ENCODE assay signal across 24 mouse cellular contexts in genomic region chr3:70248655-70249054, GRCm38 (mm10).
A peak's percentile ranks its signal among the peaks of the same experiment; 100 is the strongest.
DNase-seq lines count a peak whose midpoint lies in the region; ATAC-seq lines count a peak whose summit lies in the region.
"Had no signal": no experiment of that assay in that cellular context is flagged by ENCODE, and none has a peak within 500 bp of the region (broad histone marks: within the 10 kb centered on the region; RNA-seq: fewer than 3 reads in every experiment).

No protein-coding gene starts in this region.

- no peaks in the 10 kb centered on the region for H3K27me3 ChIP-seq in forebrain, embryonic 16.5 days (replicated peaks; ENCODE audit: control insufficient read depth, insufficient read depth, low read length)
- no peaks in the 10 kb centered on the region for H3K27me3 ChIP-seq in forebrain, embryonic 10.5 days (ENCODE audit: poor library complexity, severe bottlenecking)
- no peaks in the 10 kb centered on the region for H3K27me3 ChIP-seq in neural tube, embryonic 12.5 days (replicated peaks)
- no peaks in the 10 kb centered on the region for H3K27me3 ChIP-seq in neural tube, embryonic 15.5 days (replicated peaks)
- H3K27me3 ChIP-seq in heart, embryonic 12.5 days (replicated peaks), result no peaks in the 10 kb centered on the region
- H3K27me3 ChIP-seq: embryonic facial prominence, embryonic 13.5 days; heart, embryonic 15.5 days; hindbrain, embryonic 15.5 days had no signal

- H3K9ac ChIP-seq in forebrain, embryonic 16.5 days (replicated peaks; ENCODE audit: low read depth, low read length), result no peak overlapping the region
- H3K9ac ChIP-seq in neural tube, embryonic 12.5 days, result no peak overlapping the region
- no peak overlapping the region for H3K9ac ChIP-seq in neural tube, embryonic 15.5 days (replicated peaks)
- H3K9ac ChIP-seq in heart, embryonic 12.5 days, result no peak overlapping the region
- H3K9ac ChIP-seq: embryonic facial prominence, embryonic 13.5 days; heart, embryonic 15.5 days; hindbrain, embryonic 15.5 days had no signal

- no peaks in the 10 kb centered on the region for H3K9me3 ChIP-seq in forebrain, embryonic 16.5 days (ENCODE audit: control insufficient read depth, low read length)
- H3K9me3 ChIP-seq in forebrain, embryonic 10.5 days, result no peaks in the 10 kb centered on the region
- no peaks in the 10 kb centered on the region for H3K9me3 ChIP-seq in neural tube, embryonic 12.5 days
- H3K9me3 ChIP-seq in neural tube, embryonic 15.5 days (replicated peaks), result no peaks in the 10 kb centered on the region
- H3K9me3 ChIP-seq in heart, embryonic 12.5 days (replicated peaks), result no peaks in the 10 kb centered on the region
- H3K9me3 ChIP-seq: embryonic facial prominence, embryonic 13.5 days; G1E; heart, embryonic 10.5 days; heart, embryonic 15.5 days; hindbrain, embryonic 15.5 days had no signal

- no peaks in the 10 kb centered on the region for H3K4me1 ChIP-seq in forebrain, embryonic 16.5 days (replicated peaks; ENCODE audit: control insufficient read depth, insufficient read depth, low read length)
- H3K4me1 ChIP-seq in forebrain, embryonic 10.5 days, result no peaks in the 10 kb centered on the region
- H3K4me1 ChIP-seq in neural tube, embryonic 12.5 days, result no peaks in the 10 kb centered on the region
- H3K4me1 ChIP-seq in neural tube, embryonic 15.5 days, result no peaks in the 10 kb centered on the region
- no peaks in the 10 kb centered on the region for H3K4me1 ChIP-seq in heart, embryonic 12.5 days (replicated peaks)
- H3K4me1 ChIP-seq: embryonic facial prominence, embryonic 13.5 days; heart, embryonic 10.5 days; heart, embryonic 15.5 days; hindbrain, embryonic 15.5 days had no signal

- DNase-seq in embryo, embryonic 10.5 days (ENCODE audit: low spot score), result peak; percentile 23
- no peak for DNase-seq in embryo, embryonic 9.5 days (ENCODE audit: extremely low spot score)
- DNase-seq in forebrain, embryonic 10.5 days (ENCODE audit: extremely low spot score, low spot score), result no peak
- DNase-seq: adrenal gland, adult 8-10 months; adrenal gland, postnatal 36 days; B cell, adult 2 months; cerebellum, adult 11 months; cerebellum, adult 8-10 months; cerebellum, postnatal 14 days; gastrocnemius, postnatal 10 days; heart, adult 18-20 months; heart, postnatal 14 days had no signal

- H3K36me3 ChIP-seq in forebrain, embryonic 16.5 days (ENCODE audit: control insufficient read depth, insufficient read depth), result no peaks in the 10 kb centered on the region
- no peaks in the 10 kb centered on the region for H3K36me3 ChIP-seq in forebrain, embryonic 10.5 days (replicated peaks)
- no peaks in the 10 kb centered on the region for H3K36me3 ChIP-seq in neural tube, embryonic 12.5 days
- H3K36me3 ChIP-seq in neural tube, embryonic 15.5 days, result no peaks in the 10 kb centered on the region
- H3K36me3 ChIP-seq in heart, embryonic 12.5 days, result no peaks in the 10 kb centered on the region
- H3K36me3 ChIP-seq: embryonic facial prominence, embryonic 13.5 days; G1E; heart, embryonic 10.5 days; heart, embryonic 15.5 days; hindbrain, embryonic 15.5 days had no signal

- ATAC-seq in forebrain, embryonic 16.5 days, result peak; percentile 31; the same call in 1 of the 2 replicates
- ATAC-seq in neural tube, embryonic 12.5 days (ENCODE audit: low FRiP score, low read depth), result peak; percentile 55; the same call in 1 of the 2 replicates
- ATAC-seq in neural tube, embryonic 15.5 days (ENCODE audit: low FRiP score), result no peak
- no peak for ATAC-seq in heart, embryonic 12.5 days (ENCODE audit: insufficient number of reproducible peaks, low FRiP score)
- ATAC-seq: CD4-positive, CD25-positive, alpha-beta regulatory T cell, adult 4 months; inflammation-experienced regulatory T-cells, adult 6 months; intestine, postnatal 0 days had no signal

- WGBS in forebrain, embryonic 16.5 days, result 26% methylated on average over 3 of the region's 3 CpGs
- 55% methylated on average over 3 of the region's 3 CpGs for WGBS in forebrain, embryonic 10.5 days
- WGBS in neural tube, embryonic 12.5 days, result 22% methylated on average over 3 of the region's 3 CpGs
- 14% methylated on average over 3 of the region's 3 CpGs for WGBS in neural tube, embryonic 15.5 days
- WGBS in heart, embryonic 12.5 days, result 80% methylated on average over 3 of the region's 3 CpGs

- H3K4me2 ChIP-seq in forebrain, embryonic 16.5 days (ENCODE audit: low read length), result no peak overlapping the region
- no peak overlapping the region for H3K4me2 ChIP-seq in neural tube, embryonic 12.5 days (replicated peaks)
- H3K4me2 ChIP-seq in neural tube, embryonic 15.5 days, result no peak overlapping the region
- H3K4me2 ChIP-seq in heart, embryonic 12.5 days, result no peak overlapping the region
- H3K4me2 ChIP-seq: embryonic facial prominence, embryonic 13.5 days; heart, embryonic 15.5 days; hindbrain, embryonic 15.5 days had no signal

- H3K27ac ChIP-seq in forebrain, embryonic 16.5 days (ENCODE audit: low read length), result no peak overlapping the region
- no peak overlapping the region for H3K27ac ChIP-seq in forebrain, embryonic 10.5 days
- no peak overlapping the region for H3K27ac ChIP-seq in neural tube, embryonic 12.5 days
- H3K27ac ChIP-seq in neural tube, embryonic 15.5 days (replicated peaks), result no peak overlapping the region
- no peak overlapping the region for H3K27ac ChIP-seq in heart, embryonic 12.5 days (ENCODE audit: poor library complexity, severe bottlenecking)
- H3K27ac ChIP-seq: embryonic facial prominence, embryonic 13.5 days; heart, embryonic 10.5 days; heart, embryonic 15.5 days; hindbrain, embryonic 15.5 days had no signal

- no peak overlapping the region for H3K4me3 ChIP-seq in forebrain, embryonic 16.5 days (replicated peaks; ENCODE audit: low read length)
- H3K4me3 ChIP-seq in forebrain, embryonic 10.5 days, result no peak overlapping the region
- H3K4me3 ChIP-seq in neural tube, embryonic 12.5 days, result no peak overlapping the region
- H3K4me3 ChIP-seq in neural tube, embryonic 15.5 days (replicated peaks), result no peak overlapping the region
- no peak overlapping the region for H3K4me3 ChIP-seq in heart, embryonic 12.5 days
- H3K4me3 ChIP-seq: embryonic facial prominence, embryonic 13.5 days; heart, embryonic 10.5 days; heart, embryonic 15.5 days; hindbrain, embryonic 15.5 days had no signal

Comparison
In these comparisons a context has a peak if more than half of its experiments do, and no peak if none do; other contexts are left out.
1. ATAC-seq: peak in forebrain, embryonic 16.5 days (single experiment) and neural tube, embryonic 12.5 days (single experiment); none in neural tube, embryonic 15.5 days (single experiment) and heart, embryonic 12.5 days (single experiment).